Mouse (Mus musculus): Measurements from ENCODE around the gene Thsd7a.

Thsd7a gene

DNA sequence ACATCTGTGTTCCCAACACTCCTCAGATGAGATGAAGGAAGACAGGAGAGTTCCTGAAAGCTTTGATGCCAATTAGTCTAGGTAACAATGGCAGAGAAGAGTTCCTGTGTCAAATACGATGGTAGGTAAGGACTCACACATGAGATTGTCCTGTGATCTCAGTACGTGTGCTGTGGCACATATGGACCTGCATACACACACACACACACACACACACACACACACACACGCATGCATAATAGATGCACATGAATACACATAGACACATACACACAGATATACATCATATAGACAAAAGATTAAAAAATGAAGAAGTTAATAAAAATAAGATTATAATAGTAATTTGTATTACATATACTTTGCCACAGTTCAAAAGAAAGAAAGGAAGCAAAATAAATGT, 56.0 kb downstream of the Thsd7a start:
- no peak for DNase-seq (ENCODE audit: low spot score in 2 of 2)

GRCm38 (mm10) chr6:12649633-12650032, 99.6 kb downstream of the Thsd7a start:
- DNase-seq (ENCODE audit: low spot score in 2 of 2), result no peak

DNA sequence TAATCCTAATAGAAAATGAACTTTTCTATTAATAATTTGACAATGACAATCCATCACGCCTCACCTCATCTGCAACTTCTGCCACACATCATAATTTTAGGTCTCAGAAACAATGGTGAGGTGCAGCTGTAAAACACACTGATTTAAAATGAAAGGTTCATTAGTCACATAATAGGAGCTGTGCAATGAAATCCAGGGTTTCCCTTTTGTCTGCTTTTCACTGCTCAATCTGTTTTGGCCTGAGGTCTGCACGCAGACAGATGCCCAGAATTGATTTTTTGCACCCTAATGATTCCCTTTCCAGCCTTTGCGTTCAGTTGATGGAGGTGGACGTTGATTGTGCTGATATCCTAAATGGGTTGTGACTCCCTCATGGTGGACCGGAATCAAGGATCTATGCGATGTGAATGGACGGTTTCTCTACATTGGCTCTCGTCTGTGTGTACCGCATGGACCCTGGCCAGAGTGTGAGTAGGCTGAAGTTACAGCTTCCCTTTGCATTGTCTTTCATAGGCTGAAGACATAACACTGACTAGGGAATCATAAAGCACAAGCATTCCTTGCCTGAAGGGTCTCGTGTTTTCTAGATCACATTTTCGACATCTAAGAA, 120.5 kb downstream of the Thsd7a start:
- DNase-seq (ENCODE audit: low spot score in 2 of 2), result no peak

GRCm38 (mm10) chr6:12606638-12607246, 142.5 kb downstream of the Thsd7a start:
- no peak for DNase-seq (ENCODE audit: low spot score in 2 of 2)

GRCm38 (mm10) chr6:12602927-12603326, 146.3 kb downstream of the Thsd7a start:
- DNase-seq (ENCODE audit: low spot score in 2 of 2), result no peak

- DNase-seq (ENCODE audit: low spot score in 2 of 2), result no peak
Observed at GRCm38 (mm10) chr6:12602161-12602560, 147.0 kb downstream of the Thsd7a start.

DNA sequence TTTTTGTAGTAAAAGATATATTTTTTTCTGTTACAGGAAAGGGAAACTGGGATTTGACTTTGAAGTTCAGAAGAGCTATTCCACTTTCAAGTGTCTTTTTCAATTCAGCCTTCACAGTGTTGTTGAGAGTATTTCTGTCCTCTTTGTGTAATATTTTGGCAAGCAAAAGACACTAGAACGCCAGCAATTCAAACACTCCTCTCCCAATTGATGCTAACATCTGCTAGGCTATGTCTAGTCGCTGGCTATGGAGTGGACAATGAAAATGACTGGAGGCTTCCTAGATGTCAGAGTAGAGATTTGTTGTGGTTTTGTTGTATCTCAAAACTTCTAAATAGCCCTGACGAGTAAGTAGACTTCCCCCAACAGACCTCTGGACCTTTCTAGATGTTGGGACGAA, 164.8 kb downstream of the Thsd7a start:
- no peak for DNase-seq (ENCODE audit: low spot score in 2 of 2)

- DNase-seq (ENCODE audit: low spot score in 2 of 2), result no peak
Observed at GRCm38 (mm10) chr6:12581143-12581542, 168.1 kb downstream of the Thsd7a start.

GRCm38 (mm10) chr6:12575619-12576216, 173.5 kb downstream of the Thsd7a start:
- no peak for DNase-seq (ENCODE audit: low spot score in 2 of 2)

- DNase-seq (ENCODE audit: low spot score in 2 of 2), result no peak
Observed at GRCm38 (mm10) chr6:12572202-12572601, 177.0 kb downstream of the Thsd7a start.

DNA sequence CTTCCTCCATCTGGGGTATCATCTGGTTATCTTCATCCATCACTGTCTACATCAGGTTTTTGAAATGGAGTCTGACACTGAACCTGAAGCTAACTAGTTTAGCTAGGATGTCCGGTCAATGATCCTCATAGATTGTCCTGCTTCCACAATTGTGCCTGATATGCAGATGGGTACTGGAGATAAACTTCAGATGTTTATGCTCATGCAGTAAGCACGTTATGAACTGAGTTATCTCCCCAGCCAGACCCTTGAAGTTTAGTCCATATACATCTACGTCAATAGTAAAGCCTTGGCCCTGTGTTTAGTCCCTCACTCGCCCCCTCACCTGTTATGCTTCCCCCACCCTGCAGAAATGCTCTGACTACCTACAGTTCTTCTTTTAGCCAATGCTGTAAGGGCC, 184.1 kb downstream of the Thsd7a start:
- DNase-seq (ENCODE audit: low spot score in 2 of 2), result no peak

GRCm38 (mm10) chr6:12562336-12562735, 186.9 kb downstream of the Thsd7a start:
- DNase-seq (ENCODE audit: low spot score in 2 of 2), result no peak

DNA sequence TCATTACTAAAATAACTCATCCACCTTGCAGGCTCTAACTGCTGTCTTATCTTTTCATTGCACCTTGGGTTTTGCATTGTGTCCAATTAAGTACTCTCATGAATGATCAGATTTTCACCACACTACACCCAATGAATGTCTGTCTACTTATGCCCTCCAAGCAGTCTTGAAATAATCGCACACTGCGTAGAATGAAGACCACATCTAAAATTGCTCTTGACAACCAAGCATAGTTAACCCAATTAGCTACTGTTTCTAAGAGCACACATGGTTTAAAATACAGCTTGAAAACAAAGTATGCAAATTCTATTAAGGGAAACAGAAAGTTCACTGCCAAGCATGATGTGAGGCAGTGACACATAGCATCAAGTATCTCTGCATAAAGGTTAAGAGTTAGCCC, 188.7 kb downstream of the Thsd7a start:
- DNase-seq (ENCODE audit: low spot score in 2 of 2), result no peak

- DNase-seq (ENCODE audit: low spot score in 2 of 2), result no peak
Observed at GRCm38 (mm10) chr6:12555114-12556099, 193.8 kb downstream of the Thsd7a start.

- no peak for DNase-seq (ENCODE audit: low spot score in 2 of 2)
Observed at GRCm38 (mm10) chr6:12551176-12551575, 198.0 kb downstream of the Thsd7a start.

DNA sequence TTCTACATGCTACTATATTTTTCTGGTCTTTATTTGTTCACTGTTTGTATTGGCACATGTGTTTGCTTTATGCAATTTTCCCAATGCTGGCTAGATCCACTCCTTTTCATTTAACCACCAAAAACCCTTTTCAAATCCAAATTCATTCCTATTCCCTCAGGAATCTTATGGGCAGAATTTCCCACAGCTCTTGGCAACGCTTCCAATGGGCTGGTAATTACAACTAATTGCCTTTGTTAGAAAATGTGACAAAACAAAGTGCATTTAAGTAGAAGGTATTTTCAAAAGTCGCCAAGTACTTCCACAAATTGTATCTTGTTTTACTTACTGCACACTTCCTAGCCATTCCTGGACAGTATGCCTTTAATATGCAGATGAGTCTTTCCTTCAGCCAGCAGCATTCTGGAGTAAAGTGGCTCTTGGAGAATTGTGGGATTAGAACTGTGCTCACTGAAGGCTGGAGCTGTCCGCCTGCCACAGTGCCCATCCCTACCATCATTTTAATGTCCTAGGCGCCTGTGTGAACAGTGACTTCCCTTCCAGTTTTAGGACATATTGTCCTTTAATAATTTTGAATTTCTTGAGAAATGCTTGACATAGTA, 199.1 kb downstream of the Thsd7a start:
- DNase-seq (ENCODE audit: low spot score in 2 of 2), result no peak

DNA sequence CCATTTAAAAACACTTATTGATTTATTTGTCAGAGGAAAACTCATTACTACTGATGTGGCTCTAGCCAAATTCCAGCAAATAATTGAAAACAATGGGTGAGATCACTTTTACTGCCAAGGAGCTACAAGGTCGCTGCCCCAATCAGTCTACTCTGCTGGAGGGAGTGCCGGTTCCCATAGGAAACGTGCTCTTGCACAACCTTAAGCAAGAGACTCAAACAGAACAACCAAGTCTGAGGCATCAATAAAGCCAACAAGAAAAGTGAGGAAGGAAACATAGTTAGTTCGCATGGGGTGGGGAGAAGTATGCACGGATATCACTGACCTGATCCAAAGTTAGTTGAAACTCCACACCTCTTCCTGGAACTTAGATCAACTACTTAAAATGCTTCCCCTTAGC, 205.1 kb downstream of the Thsd7a start:
- no peak for DNase-seq (ENCODE audit: low spot score in 2 of 2)

DNA sequence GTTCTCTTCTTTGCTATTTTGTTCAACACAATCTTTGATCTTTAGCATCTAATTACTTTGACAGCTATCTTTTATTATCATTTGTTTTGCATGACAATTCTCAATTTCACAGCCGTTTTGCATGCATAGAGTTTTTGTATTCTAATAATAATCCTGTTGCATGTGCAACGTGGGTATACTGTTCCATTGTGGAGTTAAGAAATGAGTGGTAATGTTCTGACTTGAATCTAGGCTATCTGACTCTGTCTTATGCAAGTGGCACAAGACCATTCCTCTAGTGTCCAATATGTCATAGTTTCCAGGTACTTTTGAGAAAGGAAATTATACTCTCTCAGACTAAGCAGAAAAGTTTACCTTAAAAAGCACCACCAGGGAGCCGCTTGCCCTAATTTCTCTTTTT, 206.7 kb downstream of the Thsd7a start:
- DNase-seq (ENCODE audit: low spot score in 2 of 2), result no peak

- no peak for DNase-seq (ENCODE audit: low spot score in 2 of 2)
Observed at GRCm38 (mm10) chr6:12519121-12519520, 230.1 kb downstream of the Thsd7a start.

DNA sequence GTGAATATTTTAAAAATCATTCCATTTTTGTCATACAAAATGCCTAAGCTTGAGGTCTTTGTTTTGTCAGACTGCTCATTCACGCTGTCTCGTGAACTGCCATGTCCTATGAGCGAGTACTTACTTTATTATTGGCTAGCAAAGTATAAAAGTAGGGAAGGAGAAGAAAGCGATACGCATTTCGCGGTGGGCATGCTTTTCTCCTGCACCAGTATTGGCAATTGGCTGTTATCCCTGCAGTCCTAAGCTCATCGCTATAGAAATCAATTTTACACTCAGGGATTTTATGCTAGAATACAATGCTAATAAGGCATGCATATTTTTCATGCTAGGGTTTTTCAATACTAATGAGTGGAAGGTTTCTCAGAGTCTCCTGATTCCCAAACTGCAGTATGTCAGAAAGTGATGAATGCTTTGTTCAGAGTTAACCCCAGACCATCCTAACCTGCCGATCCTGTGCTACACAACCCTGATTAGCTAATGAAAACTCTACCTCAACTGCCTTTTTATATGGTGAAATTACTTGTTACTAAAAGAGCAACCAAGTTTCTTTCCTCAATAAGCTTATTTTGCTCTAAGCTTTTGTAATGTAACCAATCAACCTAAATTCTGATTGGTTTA, 230.8 kb downstream of the Thsd7a start:
- DNase-seq (ENCODE audit: low spot score in 2 of 2), result no peak

DNA sequence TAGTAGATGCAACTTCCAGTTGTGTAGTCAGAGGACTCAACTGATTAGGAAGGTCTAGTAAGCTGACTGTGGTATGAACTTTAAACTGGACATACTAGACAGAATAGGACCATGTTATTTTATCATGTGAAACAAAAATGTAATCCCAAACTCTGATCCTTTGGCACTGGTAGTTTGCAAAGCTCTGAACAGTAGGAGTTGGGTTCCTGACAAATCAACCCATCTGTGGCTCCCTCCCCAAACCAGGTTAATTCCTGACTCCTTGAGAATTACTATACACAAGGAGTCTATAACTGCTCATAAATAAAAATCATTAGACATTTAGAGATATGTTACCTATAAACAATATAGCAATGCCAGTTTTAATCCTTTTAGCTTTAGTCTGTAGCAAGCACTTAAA, 231.5 kb downstream of the Thsd7a start:
- DNase-seq (ENCODE audit: low spot score in 2 of 2), result no peak
